Mouse (Mus musculus) heart, postnatal 0 days (tissue): Measurements from ENCODE around the gene Daam2.

ENCODE experiments used
- CTCF ChIP-seq: IDR thresholded peaks from 2 replicates; pipeline ENCODE4 v1.5.1; 2016; ENCODE audit warnings: antibody characterized with exemption, control low read depth, low read depth
- EP300 ChIP-seq: IDR thresholded peaks from 2 replicates; pipeline ENCODE4 v1.6.1; 2016; ENCODE audit warnings: antibody characterized with exemption, low read depth

- no peak for TF ChIP-seq EP300
- TF ChIP-seq CTCF: no peak
These were observed 18.7 kb downstream of the Daam2 start for GRCm38 (mm10) chr17:49545424-49545823.
